Mouse (Mus musculus): Measurements from ENCODE around the gene Lmbrd1.

DNA sequence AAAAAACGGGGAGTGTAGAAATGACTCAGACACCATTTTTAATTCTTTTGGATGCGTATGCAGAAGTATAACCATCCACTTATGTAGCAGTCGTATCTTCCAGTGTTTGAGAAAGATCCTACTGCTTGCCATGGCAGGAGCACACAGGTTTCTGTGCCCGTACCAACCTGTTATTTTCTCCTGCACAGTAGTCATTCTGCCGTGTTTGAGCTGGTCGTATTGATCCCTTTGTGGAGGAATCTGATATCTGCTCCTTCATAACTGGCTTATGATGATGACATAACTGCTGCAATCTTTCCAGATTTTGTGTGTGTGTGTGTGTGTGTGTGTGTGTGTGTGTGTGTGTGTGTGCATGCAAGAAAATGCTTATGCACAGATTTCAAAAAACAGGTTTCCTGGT, 25.4 kb downstream of the Lmbrd1 start:
- no peak for TF ChIP-seq CTCF (IDR thresholded peaks at IDR 0.05; ENCODE audit: control insufficient read depth, insufficient read depth, insufficient replicate concordance, low read depth, low read length)
- no peak for TF ChIP-seq POLR2A (IDR thresholded peaks at IDR 0.05; ENCODE audit: control insufficient read depth, low read depth, low read length)

All from testis, adult 2 months (tissue).